Mouse (Mus musculus) testis, adult 2 months (tissue): ENCODE measurements around the gene Nfyc. TPM values are rescaled to one million over a fixed set of nuclear protein-coding genes. Genes with fewer than 3 reads are reported as not detected.
A peak's percentile ranks its signal among the peaks of the same experiment; 100 is the strongest.

Experiments used
- H3K27ac ChIP-seq: fragments of 200-500 bp; 2 replicates; pipeline ENCODE4 v1.5.1; 2012; ENCODE audit warnings: low read depth, low read length; ENCODE audit not compliant: control insufficient read depth, insufficient read depth
- H3K27me3 ChIP-seq: fragments of 200-500 bp; 2 replicates; pipeline ENCODE4 v1.6.1; 2012; ENCODE audit warnings: mild to moderate bottlenecking, low read length, moderate library complexity; ENCODE audit not compliant: control insufficient read depth, insufficient read depth
- H3K36me3 ChIP-seq: fragments of 200-500 bp; 2 replicates; pipeline ENCODE4 v1.6.1; 2012; ENCODE audit warnings: mild to moderate bottlenecking, low read length; ENCODE audit not compliant: control insufficient read depth, insufficient read depth
- H3K4me1 ChIP-seq: fragments of 200-500 bp; 2 replicates; pipeline ENCODE4 v1.6.1; 2012; ENCODE audit warnings: low read length; ENCODE audit not compliant: control insufficient read depth, insufficient read depth
- H3K4me3 ChIP-seq: fragments of 200-500 bp; 2 replicates; pipeline ENCODE4 v1.5.1; 2012; ENCODE audit warnings: low read depth, mild to moderate bottlenecking, low read length, moderate library complexity, mixed read lengths; ENCODE audit not compliant: control insufficient read depth
- CTCF ChIP-seq: fragments of 200-500 bp; IDR thresholded peaks from 2 replicates; pipeline ENCODE4 v1.5.1; 2012; ENCODE audit warnings: low read depth, mild to moderate bottlenecking, inconsistent platforms, low read length, moderate library complexity; ENCODE audit not compliant: control insufficient read depth, insufficient read depth, insufficient replicate concordance
- POLR2A ChIP-seq: fragments of 200-500 bp; IDR thresholded peaks from 2 replicates; pipeline ENCODE4 v1.6.1; 2012; ENCODE audit warnings: low read depth, mild to moderate bottlenecking, inconsistent platforms, low read length, moderate library complexity; ENCODE audit not compliant: control insufficient read depth
- polyA plus RNA-seq: library from polyadenylated mRNA; depleted of rRNA; stranded (reverse); fragments of >200 nt; gene quantifications from 2 replicates; pipeline ENCODE4 v1.2.3, GENCODE M21; 2012

Gene Nfyc
- polyA plus RNA-seq, 1 experiment = 70.3 TPM

DNA sequence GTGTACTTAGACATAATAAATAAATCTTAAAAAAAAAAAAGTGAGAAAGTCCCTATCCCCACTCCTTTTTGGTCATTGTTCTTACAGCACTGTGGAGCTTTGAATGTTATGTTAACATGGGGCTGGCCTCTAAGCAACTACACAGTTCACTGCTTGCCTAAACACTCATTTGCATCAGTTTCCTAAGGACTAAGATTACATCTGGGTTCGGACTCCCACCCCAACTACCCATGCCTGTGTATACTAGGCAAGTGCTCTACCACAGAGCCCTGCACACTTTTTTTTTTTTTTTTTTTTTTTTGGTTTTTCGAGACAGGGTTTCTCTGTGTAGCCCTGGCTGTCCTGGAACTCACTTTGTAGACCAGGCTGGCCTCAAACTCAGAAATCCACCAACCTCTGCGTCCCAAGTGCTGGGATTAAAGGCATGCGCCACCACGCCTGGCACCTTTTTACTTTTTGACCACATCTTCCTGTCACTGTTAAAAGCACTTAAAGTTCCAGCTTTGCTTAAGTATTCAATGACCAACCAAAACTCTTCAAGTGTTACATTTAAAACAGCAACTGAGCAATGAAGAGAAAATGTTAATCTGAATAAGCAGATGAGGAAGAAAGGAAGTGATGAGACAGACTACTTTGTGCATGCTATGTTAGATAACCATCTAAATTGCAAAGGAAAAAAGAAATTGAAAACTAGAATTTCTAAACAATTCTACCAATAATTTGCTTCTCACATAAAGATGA lies 33.2 kb downstream of the Nfyc start:
- TF ChIP-seq CTCF (no peak), POLR2A (no peak)
- no peaks in the 10 kb centered on the region for H3K27me3 ChIP-seq

DNA sequence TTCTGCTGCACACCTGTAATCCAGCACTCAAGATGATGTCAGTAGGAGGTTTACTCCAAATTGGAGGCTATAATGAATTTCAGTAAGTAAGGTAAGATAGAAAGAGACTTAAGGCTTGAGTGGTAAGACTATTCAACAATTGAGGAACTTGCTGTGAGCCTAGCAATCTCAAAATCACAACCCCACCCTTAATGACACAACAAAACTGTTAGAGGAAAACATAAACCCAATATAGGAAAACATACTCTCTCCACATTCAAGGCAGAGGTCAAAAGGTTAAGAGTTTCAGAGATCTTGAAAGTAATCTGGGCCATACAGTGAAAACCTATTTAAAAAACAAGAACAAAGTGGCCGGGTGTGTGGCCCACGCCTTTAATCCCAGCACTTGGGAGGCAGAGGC lies 34.7 kb downstream of the Nfyc start:
- TF ChIP-seq CTCF (no peak), POLR2A (no peak)

More for the DNA sequence above, 33.2 kb downstream of the Nfyc start:
- Histone ChIP-seq H3K4me1 (no peaks in the 10 kb centered on the region), H3K27ac (no peak overlapping the region), H3K4me3 (no peak overlapping the region), H3K36me3 (no peaks in the 10 kb centered on the region)

DNA sequence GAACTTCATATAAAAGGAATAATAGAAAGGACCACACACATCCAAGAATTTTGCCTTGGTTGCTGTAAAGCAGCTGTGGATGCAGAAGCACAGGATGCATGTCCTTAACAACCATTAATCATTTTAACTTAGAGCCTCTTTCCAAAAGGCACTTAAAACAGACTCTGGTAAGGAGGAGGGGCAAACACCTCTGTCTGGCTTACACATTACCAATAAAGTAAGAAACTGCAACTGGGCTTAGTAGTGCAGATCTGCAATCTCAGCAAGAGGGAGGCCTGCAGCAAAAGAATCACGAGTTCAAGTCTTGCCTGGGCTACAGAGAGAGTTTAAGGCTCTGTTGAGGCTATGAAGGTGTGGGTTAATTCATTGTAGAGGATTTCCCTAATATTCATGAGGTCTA lies 35.7 kb downstream of the Nfyc start:
- H3K27me3 ChIP-seq = no peaks in the 10 kb centered on the region
- H3K36me3 ChIP-seq = no peaks in the 10 kb centered on the region
- H3K4me1 ChIP-seq = no peaks in the 10 kb centered on the region
- no peak for TF ChIP-seq CTCF
- H3K27ac ChIP-seq = no peak overlapping the region
- H3K4me3 ChIP-seq = no peak overlapping the region

More for the DNA sequence above, 34.7 kb downstream of the Nfyc start:
- Histone ChIP-seq H3K27ac (no peak overlapping the region), H3K27me3 (no peaks in the 10 kb centered on the region), H3K36me3 (no peaks in the 10 kb centered on the region), H3K4me3 (no peak overlapping the region), H3K4me1 (no peaks in the 10 kb centered on the region)

DNA sequence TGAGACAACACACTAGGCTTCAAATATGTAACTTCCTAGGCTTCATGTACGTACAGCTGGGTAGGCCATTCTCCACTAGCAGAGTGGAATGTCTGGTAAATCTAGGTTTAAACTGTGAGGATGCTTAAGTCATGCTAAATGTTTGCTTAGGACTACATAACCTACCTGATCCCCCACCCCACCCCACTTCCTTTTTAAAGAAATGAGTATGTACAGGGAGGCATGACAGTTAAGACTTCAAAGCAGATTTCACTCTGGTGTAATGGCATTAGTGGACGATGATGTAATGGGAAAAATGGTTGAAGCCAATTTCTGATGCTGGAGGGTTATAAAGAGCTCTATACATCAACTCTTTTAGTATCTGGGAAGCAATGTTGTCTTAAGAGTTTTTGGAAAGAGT lies 38.5 kb downstream of the Nfyc start:
- Histone ChIP-seq H3K27me3 (no peaks in the 10 kb centered on the region), H3K27ac (no peak overlapping the region), H3K4me3 (no peak overlapping the region), H3K4me1 (no peaks in the 10 kb centered on the region), H3K36me3 (no peaks in the 10 kb centered on the region)
- TF ChIP-seq CTCF = no peak
- no peak for TF ChIP-seq POLR2A

GRCm38 (mm10) chr4:120790027-120790426 lies 41.3 kb downstream of the Nfyc start:
- Histone ChIP-seq H3K4me3 (no peak overlapping the region), H3K27me3 (no peaks in the 10 kb centered on the region), H3K4me1 (no peaks in the 10 kb centered on the region), H3K36me3 (no peaks in the 10 kb centered on the region), H3K27ac (no peak overlapping the region)
- no peak for TF ChIP-seq CTCF
- no peak for TF ChIP-seq POLR2A

GRCm38 (mm10) chr4:120755801-120756200 lies 75.6 kb downstream of the Nfyc start:
- Histone ChIP-seq H3K27ac (no peak overlapping the region), H3K4me1 (no peaks in the 10 kb centered on the region), H3K36me3 (peaks cover 4% of the 10 kb centered on the region), H3K4me3 (no peak overlapping the region), H3K27me3 (no peaks in the 10 kb centered on the region)
- TF ChIP-seq POLR2A = no peak
- TF ChIP-seq CTCF = no peak

GRCm38 (mm10) chr4:120755299-120755698 lies 76.1 kb downstream of the Nfyc start:
- H3K4me3 ChIP-seq = no peak overlapping the region
- H3K36me3 ChIP-seq = peaks cover 4% of the 10 kb centered on the region
- H3K27ac ChIP-seq = no peak overlapping the region
- peak; percentile 50; the same call in 1 of the 2 replicates for TF ChIP-seq CTCF
- TF ChIP-seq POLR2A = no peak
- no peaks in the 10 kb centered on the region for H3K4me1 ChIP-seq
- no peaks in the 10 kb centered on the region for H3K27me3 ChIP-seq

- Histone ChIP-seq H3K27ac (no peak overlapping the region), H3K36me3 (no peaks in the 10 kb centered on the region), H3K27me3 (no peaks in the 10 kb centered on the region; the same call in 1 of the 2 replicates), H3K4me1 (peaks cover 11% of the 10 kb centered on the region), H3K4me3 (no peak overlapping the region)
- TF ChIP-seq POLR2A (no peak), CTCF (no peak)
These were observed 81.8 kb downstream of the Nfyc start for GRCm38 (mm10) chr4:120749601-120750000.
